Mouse (Mus musculus) adrenal gland, postnatal 25 days (tissue): Measurements from ENCODE around the gene Styxl1. TPM values are rescaled to one million over a fixed set of nuclear protein-coding genes. Genes with fewer than 3 reads are reported as not detected.

Source experiments
- DNase-seq: peaks from one replicate; pipeline ENCODE4 v3.0.0; 2021; ENCODE audit warnings: mixed read lengths
- total RNA-seq: library from RNA; stranded (reverse); gene quantifications from 2 replicates; pipeline ENCODE4 v1.2.3, GENCODE M21; 2021

Gene Styxl1
- total RNA-seq, 1 experiment from 2014 or later, result 0.36 TPM

DNA sequence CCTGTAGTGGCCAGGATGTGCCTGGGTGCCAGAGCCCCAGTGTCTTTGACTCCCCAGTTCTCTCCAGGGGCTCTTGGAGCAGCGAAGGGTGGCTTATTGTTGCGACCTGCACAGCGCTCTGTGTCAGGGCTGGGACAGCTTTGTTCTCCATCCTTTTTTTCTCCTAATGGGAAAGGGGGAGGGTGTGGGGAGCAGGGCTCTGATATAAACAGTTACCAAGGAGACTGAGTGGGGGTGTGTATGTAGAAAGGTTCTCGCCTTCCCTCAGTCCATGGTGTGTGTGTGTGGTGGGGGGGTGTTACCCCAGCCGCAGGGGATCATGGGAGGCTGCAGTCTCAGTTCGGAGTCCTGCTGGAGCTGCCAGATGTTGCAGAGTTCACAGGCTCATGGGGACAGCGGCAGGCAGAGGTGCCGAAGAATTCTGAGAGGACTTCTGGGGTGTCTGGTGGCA, 52.8 kb downstream of the Styxl1 start:
- DNase-seq, result no peak

GRCm38 (mm10) chr5:135724536-135725322, 53.5 kb downstream of the Styxl1 start:
- no peak for DNase-seq

GRCm38 (mm10) chr5:135723165-135723751, 54.9 kb downstream of the Styxl1 start:
- no peak for DNase-seq

- DNase-seq, result peak; percentile 81
These were observed 56.1 kb downstream of the Styxl1 start for GRCm38 (mm10) chr5:135722121-135722520.

- DNase-seq, result no peak
These were observed 57.1 kb downstream of the Styxl1 start for GRCm38 (mm10) chr5:135721076-135721475.

- DNase-seq, result no peak
These were observed 58.1 kb downstream of the Styxl1 start for GRCm38 (mm10) chr5:135720121-135720520.

DNA sequence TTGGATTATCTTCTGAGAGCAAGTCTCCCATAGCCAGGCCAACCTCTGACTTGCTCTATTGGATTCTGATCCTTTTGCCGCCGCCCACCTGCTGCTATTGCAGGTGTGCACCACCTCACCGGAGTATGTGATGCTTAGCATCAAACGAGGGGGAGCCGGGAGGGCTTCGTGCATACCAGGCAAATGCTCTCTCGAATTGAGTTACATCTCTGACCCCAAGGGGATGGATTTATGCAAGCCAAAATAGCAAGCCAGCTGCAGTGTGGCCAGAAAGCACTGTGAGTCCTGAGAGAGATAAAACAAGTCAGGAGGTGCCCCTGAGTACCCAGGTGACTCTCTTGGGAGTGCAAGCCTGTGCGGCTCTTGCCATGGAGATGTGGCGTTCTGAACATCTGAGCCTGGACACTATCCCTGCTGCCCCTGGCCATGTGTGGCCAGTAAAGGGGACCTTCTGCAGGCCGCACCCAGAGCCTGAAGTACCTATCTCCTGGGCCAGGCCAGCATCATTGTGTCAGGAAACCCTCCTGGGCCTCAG, 58.5 kb downstream of the Styxl1 start:
- DNase-seq, result no peak

- no peak for DNase-seq
These were observed 62.6 kb downstream of the Styxl1 start for GRCm38 (mm10) chr5:135715624-135716023.

- peak; percentile 81 for DNase-seq
These were observed 64.6 kb downstream of the Styxl1 start for GRCm38 (mm10) chr5:135713441-135714218.

DNA sequence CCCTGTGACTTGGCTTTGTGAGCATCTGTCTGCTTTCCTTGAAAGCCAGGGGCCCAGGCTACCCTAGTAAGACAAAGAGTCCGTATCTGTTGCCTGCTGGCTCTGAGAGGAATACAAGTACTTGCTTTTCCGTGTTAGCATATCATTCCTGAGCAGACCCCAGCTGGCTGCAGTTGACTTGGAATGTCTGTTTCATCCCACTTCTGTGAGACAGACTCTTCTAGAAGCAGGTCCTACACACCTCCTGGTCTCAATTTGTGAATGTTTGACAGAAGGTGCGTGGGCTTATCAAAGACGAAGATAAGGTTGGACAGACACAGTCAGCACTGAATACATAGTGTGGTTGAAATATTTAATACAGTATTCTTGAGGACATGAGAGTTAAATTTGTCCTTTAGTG, 65.4 kb downstream of the Styxl1 start:
- no peak for DNase-seq

DNA sequence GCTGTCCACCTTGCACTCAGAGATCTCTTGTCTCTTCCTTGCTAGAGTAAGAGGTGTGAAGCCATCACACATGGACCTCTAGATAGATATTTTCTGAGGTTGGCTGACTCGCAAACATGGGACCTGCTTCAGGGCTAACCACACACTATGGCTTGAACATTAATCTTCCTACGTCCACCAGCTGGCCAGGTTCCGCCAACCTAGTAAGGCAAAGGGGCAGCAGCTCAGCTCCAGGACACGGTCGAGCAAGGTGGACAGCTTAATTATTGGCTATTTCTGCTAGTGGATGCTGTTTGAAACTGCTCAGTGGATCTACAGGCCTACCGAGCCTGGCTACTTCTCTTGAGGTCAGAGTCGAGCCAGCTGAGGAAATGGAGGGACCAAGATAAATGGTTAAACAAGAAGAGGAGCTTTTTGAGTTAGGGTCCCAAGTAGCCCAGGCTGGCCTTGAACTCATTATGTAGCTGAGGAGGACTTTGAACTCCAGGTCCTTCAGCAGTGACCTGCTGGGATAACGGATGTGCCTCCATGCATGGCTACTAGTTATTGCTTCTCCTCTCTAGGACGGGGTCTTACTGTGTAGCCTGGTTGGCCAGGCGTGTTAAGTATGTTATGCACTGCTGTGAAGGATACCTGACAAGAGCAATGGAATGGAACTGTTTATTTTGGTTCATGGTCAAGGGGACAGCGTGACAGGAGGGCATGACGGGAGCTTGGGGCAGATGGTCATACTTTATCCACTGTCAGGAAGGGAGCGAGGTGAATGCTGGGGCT, 66.4 kb downstream of the Styxl1 start:
- no peak for DNase-seq

- DNase-seq, result peak; percentile 42
These were observed 67.5 kb downstream of the Styxl1 start for GRCm38 (mm10) chr5:135710599-135711214.

GRCm38 (mm10) chr5:135709716-135710115, 68.5 kb downstream of the Styxl1 start:
- DNase-seq, result no peak

GRCm38 (mm10) chr5:135707855-135708254, 70.3 kb downstream of the Styxl1 start:
- DNase-seq, result peak; percentile 44

DNA sequence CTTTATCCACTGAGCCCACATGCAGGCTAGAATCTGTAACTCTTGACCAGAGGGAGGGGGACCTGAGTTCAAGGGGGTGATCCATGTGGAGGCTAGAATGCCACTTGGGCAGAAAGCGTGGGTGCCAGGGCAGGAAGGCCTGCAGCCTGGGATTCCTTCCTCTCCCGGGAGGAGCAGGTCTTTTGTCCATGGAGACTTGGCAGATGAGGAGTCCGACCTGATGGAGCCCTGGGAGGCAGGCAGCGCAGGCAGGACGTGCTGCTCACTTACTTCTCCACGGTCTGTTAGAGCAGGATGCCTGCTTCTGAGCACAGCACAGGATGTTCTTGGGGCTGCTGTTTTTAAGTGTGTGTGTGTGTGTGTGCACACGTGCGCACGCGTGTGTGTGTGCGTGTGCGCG, 71.1 kb downstream of the Styxl1 start:
- DNase-seq, result no peak

GRCm38 (mm10) chr5:135705383-135705782, 72.8 kb downstream of the Styxl1 start:
- no peak for DNase-seq

DNA sequence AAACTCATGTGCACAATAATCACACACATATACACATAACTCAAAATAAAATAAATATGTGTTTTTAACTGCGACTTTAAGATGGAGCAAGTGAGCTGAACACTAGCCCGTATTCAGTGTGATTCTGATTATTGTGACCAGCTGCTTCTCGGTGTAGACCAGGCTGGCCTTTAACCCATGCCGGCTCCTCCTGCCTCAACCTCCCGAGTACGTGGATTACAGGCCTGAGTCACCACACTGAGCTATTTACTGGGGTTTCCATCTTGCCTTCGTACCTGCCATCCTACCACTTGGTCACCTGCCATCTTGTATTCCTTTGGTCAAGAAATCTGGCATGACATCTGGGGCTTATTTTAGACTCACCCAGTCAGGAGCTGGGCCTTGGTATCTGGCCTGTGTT, 74.8 kb downstream of the Styxl1 start:
- no peak for DNase-seq

- no peak for DNase-seq
These were observed 75.4 kb downstream of the Styxl1 start for GRCm38 (mm10) chr5:135702682-135703192.

- no peak for DNase-seq
These were observed 76.0 kb downstream of the Styxl1 start for GRCm38 (mm10) chr5:135702190-135702589.

- DNase-seq, result no peak
These were observed 76.6 kb downstream of the Styxl1 start for GRCm38 (mm10) chr5:135701601-135702000.

GRCm38 (mm10) chr5:135697711-135698111, 80.5 kb downstream of the Styxl1 start:
- no peak for DNase-seq
